Mouse (Mus musculus) liver (tissue): ENCODE measurements around the gene Fam229a.
"Not testable (repeated sequence)": the region's sequence is repeated elsewhere in the genome, so short reads cannot be mapped to it uniquely, and the experiment has no call there.

Experiments
- DNase-seq: peaks from one replicate; pipeline ENCODE4 v3.0.0-alpha.2; 2020; ENCODE audit warnings: mixed read lengths

The Fam229a gene

DNA sequence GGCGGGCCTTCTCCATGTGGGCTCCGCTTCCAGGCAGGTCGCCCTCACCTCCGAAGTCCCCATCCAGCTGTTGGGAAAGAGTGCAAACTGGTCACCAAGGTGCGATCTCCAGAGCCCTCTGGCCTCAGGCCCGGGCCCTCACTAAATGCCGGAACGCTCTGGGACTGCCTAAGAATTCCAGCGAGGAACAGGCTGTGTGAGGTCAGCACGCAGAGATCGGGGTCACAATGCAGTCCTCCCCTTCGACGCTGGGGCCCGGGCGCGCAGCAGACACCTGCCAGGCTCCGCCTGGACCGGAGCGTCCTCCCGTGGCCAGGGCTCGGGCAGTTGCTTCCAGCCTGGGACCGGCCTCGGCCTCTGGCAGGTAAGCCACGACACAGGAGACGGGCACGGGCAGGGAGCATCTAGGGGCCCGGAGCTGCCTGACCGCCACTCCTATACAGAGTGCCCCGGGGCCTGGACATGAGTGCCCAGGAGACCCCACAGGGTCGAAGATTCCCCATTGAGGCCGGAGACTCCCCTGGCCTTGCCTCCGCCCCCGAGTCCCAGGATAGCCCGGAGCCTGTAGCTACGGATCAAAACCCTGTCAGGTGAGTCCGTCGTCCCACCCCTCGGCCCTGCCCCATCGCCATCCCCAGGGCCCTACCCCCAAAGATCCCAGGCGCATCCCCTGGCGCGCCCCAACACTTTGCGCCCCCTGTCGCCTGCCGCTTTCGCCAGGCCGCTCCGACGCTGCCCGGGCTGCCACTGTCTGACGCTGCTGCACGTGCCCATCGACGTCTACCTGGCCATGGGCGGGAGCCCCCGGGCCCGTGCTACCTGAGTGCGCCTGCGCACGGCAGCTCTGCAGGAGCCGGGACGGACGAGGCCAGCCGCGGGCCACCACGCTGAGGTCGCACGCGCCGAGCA lies at the start of gene Fam229a, which contains the start of gene Tssk3:
Gene Fam229a (plus strand): TSS at position 219 of the 909 bp plus-strand sequence.
Gene Tssk3 (minus strand): TSS at position 51 of the 909 bp plus-strand sequence.
- DNase-seq, result peak; percentile 26

GRCm38 (mm10) chr4:129447360-129447759 lies 43.6 kb upstream of the Fam229a start:
- DNase-seq, result no peak

DNA sequence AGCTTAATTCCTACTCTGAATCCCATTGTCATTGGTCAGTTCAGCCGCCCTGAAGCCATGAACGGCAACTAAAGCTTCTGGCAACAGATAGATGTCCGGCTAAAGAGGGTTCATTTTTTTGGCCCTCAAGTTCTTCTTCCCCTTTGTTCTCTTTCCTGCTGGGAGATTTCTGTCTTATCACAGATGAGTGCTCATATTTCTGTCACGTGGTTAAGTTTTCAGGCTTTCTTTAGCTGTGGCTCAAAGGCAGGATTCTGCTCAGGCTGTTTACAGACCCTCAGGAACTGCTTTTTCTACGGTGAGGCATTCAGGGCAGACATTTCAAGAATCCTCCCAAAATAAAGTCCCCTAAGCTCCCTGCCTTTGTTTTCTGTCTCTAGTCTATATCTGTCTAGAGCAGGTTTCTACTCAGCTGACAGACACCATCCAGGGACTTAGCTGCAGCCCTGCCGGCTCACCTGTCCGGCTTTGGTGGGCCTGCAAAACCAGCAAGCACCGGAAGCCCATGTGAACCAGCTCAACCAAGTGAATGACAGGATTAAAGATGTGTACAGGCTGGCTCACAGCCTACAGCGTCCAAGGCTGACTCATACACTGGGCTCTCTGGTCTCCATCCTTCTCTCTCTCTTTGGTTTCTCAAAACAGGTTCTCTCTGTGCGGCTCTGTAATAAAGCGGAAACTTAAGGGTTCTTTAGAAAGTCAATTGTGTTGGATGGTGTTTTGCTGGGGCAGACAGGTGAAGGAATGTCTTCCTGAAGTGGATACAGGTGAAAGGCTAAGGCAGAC lies 43.0 kb upstream of the Fam229a start:
- DNase-seq, result no peak

DNA sequence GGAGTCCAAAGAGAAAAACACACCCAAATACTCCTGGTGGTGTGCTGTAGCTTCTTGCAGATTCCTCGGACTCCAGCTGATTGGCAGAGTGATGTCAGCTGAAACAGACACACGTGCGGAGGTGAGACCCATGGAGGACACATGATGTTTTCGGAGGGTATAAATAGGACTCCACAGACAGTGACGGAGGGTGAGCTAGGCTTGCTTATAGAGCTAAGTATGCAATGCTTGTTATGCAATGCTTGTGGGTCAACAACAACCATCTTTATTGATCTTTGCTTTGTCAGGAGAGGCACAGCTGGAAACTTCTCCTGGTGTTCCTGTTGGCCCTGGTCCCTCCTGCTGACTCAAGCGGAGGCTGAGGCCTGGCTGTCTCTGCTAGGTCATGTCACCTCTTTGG lies 42.3 kb upstream of the Fam229a start:
- no peak for DNase-seq

GRCm38 (mm10) chr4:129450851-129451250 lies 40.1 kb upstream of the Fam229a start:
- no peak for DNase-seq

- no peak for DNase-seq
Observed at GRCm38 (mm10) chr4:129451471-129452169, 39.4 kb upstream of the Fam229a start.

DNA sequence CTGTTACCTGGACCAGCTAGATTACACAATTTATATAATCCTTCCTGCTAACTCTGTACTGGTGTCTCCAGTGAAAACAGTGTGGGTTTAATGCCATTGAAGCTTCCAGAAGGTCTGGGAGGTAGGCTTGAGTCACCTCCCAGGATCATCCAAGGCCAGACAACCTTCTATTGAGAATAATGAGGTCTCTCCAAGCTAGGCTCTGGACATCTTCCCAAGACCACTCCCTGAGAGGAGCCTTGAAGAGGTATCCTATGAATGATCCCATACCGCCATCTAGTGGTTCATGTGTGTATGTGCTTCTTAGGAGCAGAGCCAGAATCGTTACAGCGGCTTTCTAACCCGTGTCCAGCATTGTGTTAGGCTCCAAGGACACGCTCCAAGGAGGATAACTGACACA lies 35.7 kb upstream of the Fam229a start:
- peak; percentile 51 for DNase-seq

GRCm38 (mm10) chr4:129456126-129456525 lies 34.9 kb upstream of the Fam229a start:
- DNase-seq, result no peak

DNA sequence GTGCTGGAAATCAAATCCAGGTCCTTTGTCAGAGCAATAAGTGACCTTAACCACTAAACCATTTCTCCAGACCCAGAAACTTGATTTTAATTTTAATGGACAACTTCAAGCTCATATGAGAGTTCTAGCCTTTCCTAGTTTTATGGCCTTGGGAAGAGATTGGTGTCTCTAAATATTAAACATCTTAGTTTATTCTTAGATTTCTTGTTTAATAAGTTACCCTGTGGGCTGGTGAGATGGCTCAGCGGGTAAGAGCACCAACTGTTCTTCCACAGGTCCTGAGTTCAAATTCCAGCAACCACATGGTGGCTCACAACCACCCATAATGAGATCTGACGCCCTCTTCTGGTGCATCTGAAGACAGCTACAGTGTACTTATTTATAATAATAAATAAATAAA lies 33.7 kb upstream of the Fam229a start:
- DNase-seq, result not testable (repeated sequence)

DNA sequence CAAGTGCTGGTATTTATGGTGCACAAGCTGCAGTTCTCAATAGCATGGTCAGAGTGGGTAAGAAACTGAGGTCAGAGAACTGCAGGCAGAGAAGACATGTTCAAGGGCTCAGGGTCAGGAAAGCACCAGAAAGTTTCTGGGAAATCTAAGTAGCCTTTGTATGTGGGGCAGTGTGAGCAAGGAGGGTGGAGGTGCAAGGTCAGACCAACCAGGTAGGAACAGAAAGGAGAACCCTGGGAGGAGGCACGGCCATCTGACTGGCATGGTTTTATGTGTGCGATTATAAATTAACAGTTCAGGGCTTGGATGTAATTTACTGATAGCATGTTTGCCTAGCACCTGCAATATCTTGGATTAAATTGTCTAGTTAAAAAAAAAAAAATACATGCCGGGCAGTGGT lies 31.3 kb upstream of the Fam229a start:
- DNase-seq, result no peak

- no peak for DNase-seq
Observed at GRCm38 (mm10) chr4:129460827-129461182, 30.2 kb upstream of the Fam229a start.

- peak; percentile 100 for DNase-seq
Observed at GRCm38 (mm10) chr4:129461183-129461960, 29.6 kb upstream of the Fam229a start, which contains the start of gene Bsdc1. TSS of gene Bsdc1 (plus strand) at chr4:129461581.

GRCm38 (mm10) chr4:129462118-129462517 lies 28.9 kb upstream of the Fam229a start:
- no peak for DNase-seq

DNA sequence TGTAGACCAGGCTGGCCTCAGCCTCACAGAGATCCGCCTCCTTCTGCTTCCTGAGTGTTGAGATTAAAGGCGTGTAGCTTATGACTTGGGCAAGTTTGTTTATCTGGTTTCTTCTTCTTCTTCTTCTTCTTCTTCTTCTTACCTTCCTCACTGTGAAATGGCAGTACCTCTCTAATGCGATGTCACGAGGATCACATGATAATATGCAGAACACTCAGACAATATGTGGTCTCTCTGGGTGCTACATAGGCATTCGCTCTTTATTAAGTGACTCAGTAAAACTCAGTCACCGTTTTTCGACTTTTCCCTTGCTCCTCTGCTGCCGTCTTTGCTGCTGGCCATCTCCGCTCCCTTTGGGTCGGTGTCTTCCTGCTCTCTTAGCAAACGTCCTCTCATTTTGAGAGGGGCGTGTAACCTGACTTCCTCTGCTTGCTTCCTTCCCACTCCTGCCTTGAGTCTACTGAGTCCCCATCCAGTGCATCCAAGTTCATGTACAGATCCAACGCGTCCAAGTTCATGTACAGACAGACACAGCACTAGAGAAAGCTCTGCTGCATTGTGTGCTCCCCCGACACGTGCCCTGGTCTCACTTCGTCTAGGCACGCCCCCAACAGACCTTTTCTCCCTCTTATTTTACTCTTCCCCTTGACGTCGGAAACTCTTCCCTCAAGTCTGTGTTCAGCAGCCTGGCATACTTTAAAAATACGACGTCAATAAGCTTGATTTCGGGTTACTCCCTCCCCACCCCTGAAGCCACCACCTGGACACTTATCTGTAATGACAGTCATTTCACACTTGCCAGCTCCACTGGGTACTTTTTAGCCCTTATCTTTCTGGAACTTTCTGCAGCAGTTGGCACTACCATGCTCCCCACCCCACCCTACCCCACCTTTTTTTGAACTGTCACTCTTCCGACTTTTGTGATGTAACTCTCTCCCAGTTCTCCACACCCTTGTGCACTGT lies 27.6 kb upstream of the Fam229a start:
- DNase-seq, result peak; percentile 81

GRCm38 (mm10) chr4:129464286-129464815 lies 26.6 kb upstream of the Fam229a start:
- peak; percentile 80 for DNase-seq

DNA sequence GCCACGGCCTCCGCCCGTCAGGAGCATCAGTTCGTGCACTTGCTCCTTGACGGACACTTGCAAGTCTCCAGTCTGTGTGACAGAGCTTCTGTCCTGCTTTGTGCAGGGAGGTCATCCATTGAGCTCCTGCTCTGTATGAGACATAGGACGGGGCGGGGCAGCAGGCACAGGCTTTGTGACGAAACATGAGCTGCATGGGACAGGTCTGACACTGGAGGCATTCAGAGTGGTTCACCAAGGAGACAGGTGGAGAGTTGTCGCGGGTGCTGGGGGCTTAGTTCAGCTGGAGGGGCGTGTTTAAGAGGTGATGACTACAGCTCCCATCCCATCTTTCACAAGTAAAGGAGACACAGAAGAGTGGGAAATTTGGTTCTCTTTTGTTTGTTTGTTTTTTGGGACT lies 14.9 kb upstream of the Fam229a start:
- no peak for DNase-seq

DNA sequence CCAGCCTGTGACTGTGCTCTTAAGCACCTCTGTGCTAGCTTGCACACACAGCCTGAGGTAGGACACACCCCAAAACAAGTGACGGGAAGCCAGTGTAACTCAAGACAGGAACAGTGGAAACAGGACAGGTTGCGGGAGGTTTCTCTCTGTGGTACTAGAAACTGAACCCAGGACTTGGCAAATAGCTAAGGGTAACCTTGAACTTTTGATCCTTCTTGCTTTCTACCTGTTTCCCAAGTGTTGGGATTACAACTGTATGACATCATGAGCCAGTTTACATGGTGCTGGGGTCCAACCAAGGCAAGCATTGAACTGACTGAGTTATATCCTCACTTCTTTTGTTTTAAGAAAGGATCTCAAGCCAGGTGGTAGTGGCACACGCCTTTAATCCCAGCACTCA lies 11.1 kb upstream of the Fam229a start:
- DNase-seq, result no peak

DNA sequence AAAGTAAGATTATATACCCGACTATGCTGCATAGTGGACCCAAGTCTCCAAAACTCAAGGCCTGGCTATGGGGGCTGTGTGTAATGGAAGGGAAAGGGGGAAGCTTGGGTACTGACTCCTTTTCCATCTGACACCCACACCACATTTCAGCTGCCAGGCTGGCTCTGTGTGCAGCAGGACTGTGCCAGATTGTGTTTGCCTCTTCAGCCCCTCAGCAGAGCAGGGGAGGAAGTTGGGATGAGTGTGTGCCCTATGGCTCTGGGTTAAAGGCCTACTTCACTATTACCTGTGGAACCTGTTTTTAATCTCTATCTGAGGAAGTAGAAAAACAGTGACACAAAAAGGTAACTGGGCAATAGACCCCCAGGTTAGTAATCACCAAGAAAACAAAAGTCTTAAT lies 9.9 kb upstream of the Fam229a start:
- no peak for DNase-seq

- no peak for DNase-seq
Observed at GRCm38 (mm10) chr4:129494681-129495080, 3.7 kb downstream of the Fam229a start.

DNA sequence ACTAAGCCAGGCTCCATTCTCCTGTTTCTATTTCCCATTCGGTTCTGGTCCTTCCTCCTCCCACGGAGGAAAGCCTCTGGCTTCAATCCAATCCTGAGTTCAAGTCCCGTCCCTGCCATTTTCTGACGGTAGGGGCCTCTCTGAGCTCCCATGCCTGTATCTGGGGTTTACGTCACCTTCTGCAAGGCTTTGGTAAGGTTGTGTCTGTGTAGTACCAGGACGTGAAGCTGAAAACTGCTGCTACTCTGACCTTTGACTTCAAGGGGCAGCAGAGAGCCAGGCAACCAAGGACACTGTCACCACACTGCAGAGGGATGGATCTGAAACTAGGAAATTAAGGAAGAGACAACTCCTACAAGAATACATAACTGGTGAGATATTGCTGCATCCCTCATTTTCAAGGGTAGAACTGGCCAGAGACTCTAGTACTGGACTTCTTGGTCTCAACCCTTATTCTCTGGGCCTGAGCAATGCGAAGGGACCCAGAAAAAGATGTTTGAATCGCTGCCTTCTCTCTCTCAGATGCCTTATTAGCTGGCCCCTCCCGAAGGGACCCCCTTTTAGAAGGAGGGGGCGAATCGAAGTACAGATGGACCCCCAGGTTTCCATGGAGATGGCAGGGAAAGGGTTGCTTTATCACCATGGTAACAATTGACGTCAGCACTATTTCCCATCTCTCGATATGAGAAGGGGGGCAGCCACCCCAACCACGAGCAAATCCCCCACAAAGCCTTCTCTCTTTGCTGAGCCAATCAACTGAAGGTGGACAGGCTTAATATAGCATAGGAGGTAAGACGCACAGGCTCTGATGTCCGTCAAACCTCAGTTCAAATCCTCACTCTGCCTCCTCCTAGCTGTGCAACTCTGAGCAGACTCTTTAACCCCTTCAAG lies 4.9 kb downstream of the Fam229a start:
- no peak for DNase-seq
